Mouse (Mus musculus): ENCODE measurements at regions not wholly inside any gene's neighbourhood (a gene's known extent, or its start where the extent isn't known, plus 50 kb on each side); places are given as distances from the start of the nearest gene placed in this dataset.

DNA sequence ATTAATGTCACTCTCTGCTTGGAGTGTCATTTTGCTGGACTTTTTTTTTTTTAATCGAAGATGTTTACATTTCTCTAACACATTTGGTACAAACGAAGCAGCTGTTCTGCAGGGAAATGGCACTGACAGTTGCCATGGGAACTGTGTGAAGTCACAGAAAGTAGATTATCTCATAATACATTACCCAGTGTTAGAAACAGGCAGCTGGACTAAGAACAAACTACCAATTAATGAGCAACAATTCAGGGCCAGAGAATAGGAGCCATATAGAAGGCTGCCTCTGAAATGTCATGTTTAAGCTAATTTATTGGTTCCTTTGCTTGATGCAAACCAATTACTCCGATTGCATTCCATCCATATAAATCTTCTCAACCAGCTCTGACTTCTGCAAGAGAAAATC lies 159.3 kb upstream of the Large1 start:
- peak; percentile 37 for DNase-seq (ENCODE audit: low read depth, low spot score)

All from brain, embryonic 18.5 days (tissue).